In genomic region chr1:88283376-88284227, GRCm38 (mm10) we compare ENCODE assay signal across 29 mouse cellular contexts. TPM values are rescaled to one million over a fixed set of nuclear protein-coding genes. Genes with fewer than 3 reads are reported as not detected.
DNase-seq lines count a peak whose midpoint lies in the region; ATAC-seq and TF ChIP-seq lines count a peak whose summit lies in the region.
"Had no signal": no experiment of that assay in that cellular context is flagged by ENCODE, and none has a peak within 500 bp of the region (broad histone marks: within the 10 kb centered on the region; RNA-seq: fewer than 3 reads in every experiment).

No protein-coding gene starts in this region.

- H3K36me3 ChIP-seq in kidney, adult 2 months (ENCODE audit: control insufficient read depth, insufficient read depth, low read length): no peaks in the 10 kb centered on the region
- H3K36me3 ChIP-seq in splenic B cell, adult 2 months (ENCODE audit: control insufficient read depth, insufficient read depth, low read length, poor library complexity, severe bottlenecking): no peaks in the 10 kb centered on the region
- H3K36me3 ChIP-seq: embryonic facial prominence, embryonic 15.5 days; forebrain, embryonic 15.5 days; heart, embryonic 12.5 days; hindbrain, embryonic 10.5 days; hindbrain, embryonic 15.5 days had no signal

- no peak overlapping the region for H3K4me3 ChIP-seq in kidney, adult 2 months (ENCODE audit: insufficient read depth, low read depth, low read length)
- H3K4me3 ChIP-seq: embryonic facial prominence, embryonic 15.5 days; forebrain, embryonic 15.5 days; heart, embryonic 12.5 days; hindbrain, embryonic 10.5 days; hindbrain, embryonic 15.5 days had no signal

- H3K4me1 ChIP-seq in kidney, adult 2 months (ENCODE audit: control insufficient read depth, insufficient read depth, low read length): no peaks in the 10 kb centered on the region
- H3K4me1 ChIP-seq: embryonic facial prominence, embryonic 15.5 days; forebrain, embryonic 15.5 days; heart, embryonic 12.5 days; hindbrain, embryonic 10.5 days; hindbrain, embryonic 15.5 days had no signal

- peak; percentile 43 for ATAC-seq in granulocyte monocyte progenitor cell, adult 5-6 weeks (replicated peaks; ENCODE audit: poor library complexity, severe bottlenecking)
- ATAC-seq: activated CD4-positive, CD25-positive, alpha-beta regulatory T cell, adult 4 months; forebrain, embryonic 15.5 days; intestine, embryonic 16.5 days; Patski had no signal

- WGBS in kidney, adult 2 months: 79% methylated on average over 15 of the region's 15 CpGs

- no peaks in the 10 kb centered on the region for H3K27me3 ChIP-seq in kidney, adult 2 months (replicated peaks; ENCODE audit: control insufficient read depth, insufficient read depth, low read length)
- H3K27me3 ChIP-seq in splenic B cell, adult 2 months (ENCODE audit: control insufficient read depth, insufficient read depth, low read length, poor library complexity, severe bottlenecking): no peaks in the 10 kb centered on the region
- H3K27me3 ChIP-seq: embryonic facial prominence, embryonic 15.5 days; forebrain, embryonic 15.5 days; heart, embryonic 12.5 days; hindbrain, embryonic 15.5 days; Patski had no signal

- no peak overlapping the region for H3K27ac ChIP-seq in kidney, adult 2 months (ENCODE audit: insufficient read depth, low read depth, low read length)
- H3K27ac ChIP-seq: embryonic facial prominence, embryonic 15.5 days; forebrain, embryonic 15.5 days; hindbrain, embryonic 10.5 days; hindbrain, embryonic 15.5 days had no signal

- no peak for TF ChIP-seq POLR2A in kidney, adult 2 months (IDR thresholded peaks at IDR 0.05; ENCODE audit: low read depth, low read length)

- DNase-seq in kidney, adult 9 months: peak; percentile 11
- DNase-seq in kidney, adult 2 months: no peak
- DNase-seq in urinary bladder, postnatal 14 days (ENCODE audit: low spot score): peak; percentile 18
- DNase-seq in urinary bladder, adult 18-20 months (ENCODE audit: low spot score in 2 of 2): no peak
- DNase-seq in splenic B cell, adult 2 months (ENCODE audit: low read depth, low spot score): peak; percentile 56
- no peak for DNase-seq in adrenal gland, postnatal 25 days
- DNase-seq in frontal cortex, postnatal 25 days (ENCODE audit: low spot score in 2 of 2): no peak
- DNase-seq: adrenal gland, postnatal 14 days; cerebellum, adult 2 months; cerebellum, postnatal 10 days; embryo, embryonic 11 days; gastrocnemius, postnatal 36 days had no signal

- no peak for TF ChIP-seq CTCF in kidney, adult 2 months (conservative IDR thresholded peaks at IDR 0.05; ENCODE audit: insufficient read depth, insufficient read length, low read depth, low read length)

RNA-seq across cellular contexts. Expression of gene Trpm8, which starts 6.1 kb away (rescaled TPM):
- polyA plus RNA-seq in kidney, adult 2 months (2012; rRNA removed): not detected in 2 replicates
- not detected in 2 replicates for total RNA-seq in granulocyte monocyte progenitor cell, adult 5-6 weeks (2014; fragmentation: Nextera tagmentation)
- not detected in 2 replicates for total RNA-seq in granulocyte monocyte progenitor cell, adult 5-6 weeks (2017)
- not detected in 2 replicates for total RNA-seq in adrenal gland, postnatal 25 days (2021)
- total RNA-seq: adrenal gland, adult 18-20 months; adrenal gland, postnatal 14 days; gastrocnemius, adult 18-20 months; gastrocnemius, postnatal 36 days; heart, adult 8-10 months; heart, postnatal 25 days; MEL had no signal
- polyA plus RNA-seq: activated CD4-positive, CD25-positive, alpha-beta regulatory T cell, adult 4 months; embryonic facial prominence, embryonic 11.5 days; forebrain, embryonic 11.5 days; heart, embryonic 12.5 days; heart, embryonic 16.5 days; hindbrain, embryonic 10.5 days; intestine, embryonic 16.5 days had no signal

RNA-seq across cellular contexts. Expression of gene Hjurp, which starts 6.2 kb away (rescaled TPM):
- 12.8 and 14.5 TPM in 2 replicates for polyA plus RNA-seq in kidney, adult 2 months (2012; rRNA removed)
- total RNA-seq in granulocyte monocyte progenitor cell, adult 5-6 weeks (2014; fragmentation: Nextera tagmentation): 116 and 136 TPM in 2 replicates
- 142 and 147 TPM in 2 replicates for total RNA-seq in granulocyte monocyte progenitor cell, adult 5-6 weeks (2017)
- 58.4 and 64.0 TPM in 2 replicates for total RNA-seq in adrenal gland, postnatal 25 days (2021)

RNA-seq across cellular contexts. Expression of gene Mroh2a, which starts 56.8 kb away (rescaled TPM):
- polyA plus RNA-seq in kidney, adult 2 months (2012; rRNA removed): 0.08 TPM in 2 replicates
- total RNA-seq in granulocyte monocyte progenitor cell, adult 5-6 weeks (2014; fragmentation: Nextera tagmentation): 0.34 TPM in 1 of 2 replicates, not detected in the other
- 0.10 and 0.13 TPM in 2 replicates for total RNA-seq in granulocyte monocyte progenitor cell, adult 5-6 weeks (2017)
- total RNA-seq in adrenal gland, postnatal 25 days (2021): 0.33 TPM in 1 of 2 replicates, not detected in the other
- total RNA-seq: gastrocnemius, adult 18-20 months; gastrocnemius, postnatal 36 days had no signal

Comparison
In these comparisons a context has a peak if more than half of its experiments do, and no peak if none do; other contexts are left out.
1. DNase-seq: peak in kidney, adult 9 months (single experiment), urinary bladder, postnatal 14 days (single experiment) and splenic B cell, adult 2 months (single experiment); none in kidney, adult 2 months (single experiment), urinary bladder, adult 18-20 months (0 of 2), adrenal gland, postnatal 25 days (single experiment) and frontal cortex, postnatal 25 days (0 of 2).